Mouse (Mus musculus): Measurements from ENCODE around the gene Cyren. TPM values are rescaled to one million over a fixed set of nuclear protein-coding genes. Genes with fewer than 3 reads are reported as not detected.

The Cyren gene
- total RNA-seq, 1 experiment from 2014 or later = 11.5 TPM

DNA sequence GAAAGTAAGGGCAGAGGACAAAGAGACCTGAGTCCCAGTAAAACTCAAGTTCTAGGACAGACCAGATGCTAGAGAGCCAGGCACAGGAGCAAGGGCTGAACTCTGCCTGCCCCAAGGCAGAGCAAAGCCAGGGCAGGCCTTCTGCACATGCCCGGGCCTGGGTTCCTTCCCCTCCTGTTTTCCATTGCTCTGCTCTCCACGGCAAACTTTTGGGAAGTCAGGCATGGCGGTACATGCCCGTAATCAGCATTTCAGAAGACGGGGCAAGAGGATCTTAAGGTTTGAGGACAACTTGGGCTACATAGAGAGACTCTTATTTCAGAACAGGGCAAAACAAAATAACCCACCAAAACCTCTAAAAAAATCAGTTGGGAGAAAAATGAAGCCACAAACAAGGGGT, 7.7 kb downstream of the Cyren start:
- no peak for ATAC-seq (ENCODE audit: extremely low read depth, insufficient number of reproducible peaks, low FRiP score, poor library complexity, severe bottlenecking)

- peak; percentile 50 for ATAC-seq (ENCODE audit: extremely low read depth, insufficient number of reproducible peaks, low FRiP score, poor library complexity, severe bottlenecking)
These were observed 8.5 kb downstream of the Cyren start for GRCm38 (mm10) chr6:34869225-34869915.

DNA sequence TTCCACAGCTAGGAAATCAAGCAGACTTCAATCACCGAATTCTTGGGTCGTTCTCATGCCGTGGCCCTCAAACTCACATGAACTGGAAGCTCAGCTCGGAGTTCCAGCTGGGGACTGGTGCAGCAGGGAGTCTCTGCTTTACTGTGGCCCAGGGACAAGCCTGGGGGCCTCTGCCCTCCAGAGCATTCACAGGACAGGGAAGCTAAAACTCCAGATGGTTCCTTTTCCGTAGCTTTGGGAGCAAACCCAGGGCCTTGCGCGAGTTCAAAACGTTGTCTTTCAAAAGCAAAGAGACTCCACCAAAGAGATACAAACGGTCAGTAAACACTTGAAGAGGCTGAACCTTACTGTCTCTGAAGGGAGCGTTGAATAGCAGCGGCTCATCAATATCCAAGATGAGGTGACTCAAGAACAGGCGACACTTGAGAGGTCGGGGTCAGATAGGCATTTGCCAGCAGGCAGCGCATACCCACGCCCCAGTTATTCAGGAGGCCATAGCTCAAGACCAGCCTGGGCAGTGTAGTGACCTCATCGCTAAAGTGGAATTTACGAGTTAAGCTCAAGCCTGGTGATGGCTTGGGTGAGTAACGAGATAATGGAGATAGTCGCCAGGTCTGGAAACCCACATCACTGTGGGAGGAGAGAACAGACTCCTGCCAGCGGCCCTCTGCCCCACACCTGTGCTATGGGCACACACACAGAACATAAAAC, 9.2 kb downstream of the Cyren start:
- no peak for ATAC-seq (ENCODE audit: extremely low read depth, insufficient number of reproducible peaks, low FRiP score, poor library complexity, severe bottlenecking)

DNA sequence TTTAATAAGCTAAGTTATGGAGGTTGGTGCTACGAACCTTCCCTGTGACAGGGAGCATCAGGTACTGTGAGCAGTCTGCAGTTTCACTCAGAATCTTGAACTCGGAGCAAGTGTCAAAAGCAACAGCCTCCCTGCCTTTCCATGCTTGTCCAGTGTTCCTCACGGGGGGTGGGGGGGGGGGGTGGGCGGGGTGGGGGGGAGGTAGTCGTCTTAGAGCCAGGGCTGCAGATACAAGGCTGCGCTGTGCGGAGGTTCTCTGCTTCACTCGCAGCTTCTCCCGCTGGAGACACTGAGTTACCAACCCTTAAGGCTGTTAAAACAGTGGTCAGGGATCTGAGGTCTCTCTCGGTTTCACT, 9.9 kb downstream of the Cyren start:
- ATAC-seq (ENCODE audit: extremely low read depth, insufficient number of reproducible peaks, low FRiP score, poor library complexity, severe bottlenecking) = no peak

DNA sequence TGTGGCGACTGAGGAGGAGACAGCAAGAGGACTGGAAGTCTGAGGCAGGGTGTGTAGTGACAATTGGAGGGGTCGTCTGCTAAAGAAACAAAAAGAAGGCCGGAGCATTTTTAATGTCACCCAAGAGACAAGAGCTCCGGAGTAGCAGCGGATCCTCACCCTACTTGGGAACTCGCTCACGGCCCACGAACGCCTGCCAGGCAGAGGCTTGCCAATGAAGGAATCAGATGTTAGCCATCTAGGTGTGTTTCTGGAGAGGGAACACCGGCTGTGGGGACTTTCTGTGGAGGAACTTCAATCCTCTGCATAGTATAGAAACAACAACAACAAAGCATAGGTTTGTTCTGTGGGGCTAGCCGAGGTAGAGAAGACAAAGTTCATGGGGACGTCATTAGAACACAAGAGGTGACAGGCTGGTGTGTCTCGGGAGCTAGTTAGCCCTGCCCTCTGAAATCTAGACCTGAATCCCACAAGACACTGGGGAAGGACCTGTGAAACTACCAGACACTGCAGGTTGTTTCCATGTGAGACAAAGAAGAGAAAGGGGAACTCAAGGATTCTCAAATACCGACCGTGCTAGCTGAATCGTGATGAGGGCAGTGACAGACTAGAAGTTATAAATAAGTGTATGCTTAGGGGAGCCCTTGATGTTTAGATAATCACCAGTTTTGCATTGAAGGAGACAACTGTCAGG, 10.4 kb downstream of the Cyren start:
- ATAC-seq (ENCODE audit: extremely low read depth, insufficient number of reproducible peaks, low FRiP score, poor library complexity, severe bottlenecking) = no peak

GRCm38 (mm10) chr6:34866786-34867185, 11.1 kb downstream of the Cyren start:
- ATAC-seq (ENCODE audit: extremely low read depth, insufficient number of reproducible peaks, low FRiP score, poor library complexity, severe bottlenecking) = no peak

DNA sequence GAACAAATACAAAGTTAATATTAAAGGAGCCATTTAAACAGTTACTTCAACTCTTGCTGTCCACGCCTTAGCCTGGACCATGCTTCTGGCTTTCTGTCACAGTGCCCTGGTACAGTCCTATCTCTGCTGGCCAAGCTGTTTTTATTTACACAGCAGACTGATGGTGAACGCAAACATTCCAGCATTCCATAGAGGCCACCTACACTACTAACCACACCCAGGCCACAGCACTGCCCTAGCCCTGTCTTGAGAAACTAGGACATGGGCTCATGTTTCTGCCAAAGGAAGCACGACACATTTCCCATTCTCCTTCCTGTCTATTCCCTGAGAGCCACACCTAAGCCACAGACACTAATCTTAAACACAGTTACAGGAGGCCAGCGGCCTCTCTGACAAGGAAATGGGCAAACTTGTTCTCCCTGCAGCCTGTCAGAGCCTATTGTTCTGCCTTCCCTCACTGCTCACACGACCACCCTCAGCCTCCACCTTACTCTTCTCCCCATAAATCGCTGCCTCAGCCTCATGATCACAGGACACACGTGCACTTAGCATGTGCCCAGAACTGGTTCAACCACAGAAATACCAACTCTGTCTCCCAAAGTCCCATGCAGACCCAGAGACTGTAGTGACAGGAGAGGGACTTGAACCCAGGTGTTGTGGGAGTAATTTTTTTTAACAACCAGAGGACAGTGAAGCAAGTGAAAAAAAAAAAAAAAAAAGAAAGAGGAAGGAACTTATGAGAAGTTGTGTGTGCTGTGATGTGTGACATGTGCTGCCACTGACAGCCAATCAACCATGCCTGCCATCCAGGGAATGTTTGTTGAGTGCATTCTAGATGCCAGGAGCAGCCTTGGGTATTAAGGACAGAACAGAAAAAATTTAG, 11.9 kb downstream of the Cyren start:
- no peak for ATAC-seq (ENCODE audit: extremely low read depth, insufficient number of reproducible peaks, low FRiP score, poor library complexity, severe bottlenecking)

DNA sequence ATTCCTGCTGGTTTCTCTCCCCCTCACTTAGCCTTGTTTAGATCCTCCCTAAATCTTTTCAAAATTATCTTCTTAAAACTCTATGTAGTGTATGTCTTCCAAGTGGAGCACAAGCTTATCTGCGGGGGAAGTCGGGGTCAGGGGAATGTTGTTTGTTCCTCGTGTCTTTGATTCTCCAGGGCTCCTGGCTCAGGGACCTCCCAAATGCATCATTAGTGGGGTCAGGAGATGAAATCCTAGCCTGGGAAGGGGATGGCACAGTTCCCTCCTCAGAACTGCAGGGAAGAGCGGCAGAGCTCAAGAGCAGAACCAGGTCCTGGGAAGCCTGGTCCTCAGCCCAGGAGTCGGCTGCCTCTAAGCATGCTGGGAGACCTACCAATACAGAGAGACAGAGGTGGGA, 12.6 kb downstream of the Cyren start:
- no peak for ATAC-seq (ENCODE audit: extremely low read depth, insufficient number of reproducible peaks, low FRiP score, poor library complexity, severe bottlenecking)

- ATAC-seq (ENCODE audit: extremely low read depth, insufficient number of reproducible peaks, low FRiP score, poor library complexity, severe bottlenecking) = no peak
These were observed 13.9 kb downstream of the Cyren start for GRCm38 (mm10) chr6:34863786-34864514.

GRCm38 (mm10) chr6:34862791-34863403, 15.0 kb downstream of the Cyren start, which contains the start of gene Tmem140:
TSS of gene Tmem140 (plus strand) at chr6:34863146.
- peak; percentile 75 for ATAC-seq (ENCODE audit: extremely low read depth, insufficient number of reproducible peaks, low FRiP score, poor library complexity, severe bottlenecking)

DNA sequence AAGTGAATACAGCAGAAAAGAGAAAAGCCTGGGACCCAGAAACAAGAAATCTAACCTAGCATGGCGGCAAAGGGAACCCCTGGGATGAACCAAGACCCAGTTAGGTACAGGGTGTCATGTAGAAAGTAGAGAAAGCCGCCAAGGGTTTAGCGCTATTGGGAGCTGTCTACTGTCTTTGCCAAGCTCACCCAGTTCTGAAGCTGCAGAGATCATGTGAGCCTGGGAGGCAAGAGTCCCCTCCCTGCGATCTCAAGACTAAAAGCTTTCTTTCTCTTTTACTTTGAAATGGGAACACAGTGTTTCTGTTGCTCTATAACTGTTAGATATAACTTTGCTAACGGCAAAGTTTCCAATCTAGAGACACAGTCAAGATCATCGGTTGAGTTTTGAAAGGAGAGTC, 15.5 kb downstream of the Cyren start:
- peak; percentile 21; the same call in 1 of the 2 replicates for ATAC-seq (ENCODE audit: extremely low read depth, insufficient number of reproducible peaks, low FRiP score, poor library complexity, severe bottlenecking)

GRCm38 (mm10) chr6:34861546-34862053, 16.3 kb downstream of the Cyren start:
- ATAC-seq (ENCODE audit: extremely low read depth, insufficient number of reproducible peaks, low FRiP score, poor library complexity, severe bottlenecking) = no peak

- ATAC-seq (ENCODE audit: extremely low read depth, insufficient number of reproducible peaks, low FRiP score, poor library complexity, severe bottlenecking) = no peak
These were observed 45.5 kb downstream of the Cyren start for GRCm38 (mm10) chr6:34832352-34832751.

- no peak for ATAC-seq (ENCODE audit: extremely low read depth, insufficient number of reproducible peaks, low FRiP score, poor library complexity, severe bottlenecking)
These were observed 53.5 kb downstream of the Cyren start for GRCm38 (mm10) chr6:34824406-34824805.

Measured in neutrophil, adult 5-6 weeks (primary cell).